ENCODE assay signal across 9 mouse cellular contexts in genomic region chr9:95813721-95814531, GRCm38 (mm10). TPM values are rescaled to one million over a fixed set of nuclear protein-coding genes. Genes with fewer than 3 reads are reported as not detected.
DNase-seq lines count a peak whose midpoint lies in the region; ATAC-seq and TF ChIP-seq lines count a peak whose summit lies in the region.
"Had no signal": no experiment of that assay in that cellular context is flagged by ENCODE, and none has a peak within 500 bp of the region (broad histone marks: within the 10 kb centered on the region; RNA-seq: fewer than 3 reads in every experiment).

No protein-coding gene starts in this region.

- H3K4me1 ChIP-seq in lung, postnatal 0 days (ENCODE audit: insufficient read depth, low read depth, low read length): no peaks in the 10 kb centered on the region
- peaks cover 17% of the 10 kb centered on the region for H3K4me1 ChIP-seq in forebrain, embryonic 13.5 days
- H3K4me1 ChIP-seq in stomach, embryonic 15.5 days: no peaks in the 10 kb centered on the region
- no peaks in the 10 kb centered on the region for H3K4me1 ChIP-seq in cerebellum, adult 2 months (ENCODE audit: control insufficient read depth, insufficient read depth, low read length)
- H3K4me1 ChIP-seq: heart, embryonic 10.5 days had no signal

- WGBS in lung, postnatal 0 days: 72% methylated on average over 20 of the region's 20 CpGs
- 10% methylated on average over 20 of the region's 20 CpGs for WGBS in forebrain, embryonic 13.5 days
- WGBS in stomach, embryonic 15.5 days: 72% methylated on average over 20 of the region's 20 CpGs
- 30% methylated on average over 20 of the region's 20 CpGs for WGBS in cerebellum, adult 2 months

- H3K27me3 ChIP-seq in lung, postnatal 0 days (replicated peaks; ENCODE audit: insufficient read depth, low read length): no peaks in the 10 kb centered on the region
- H3K27me3 ChIP-seq in forebrain, embryonic 13.5 days: no peaks in the 10 kb centered on the region
- H3K27me3 ChIP-seq in stomach, embryonic 15.5 days (replicated peaks): no peaks in the 10 kb centered on the region
- H3K27me3 ChIP-seq in cerebellum, adult 2 months (ENCODE audit: control insufficient read depth, insufficient read depth, low read length): no peaks in the 10 kb centered on the region; the same call in 1 of the 2 replicates

- no peak for ATAC-seq in lung, postnatal 0 days
- peak; percentile 94 for ATAC-seq in forebrain, embryonic 13.5 days
- ATAC-seq in stomach, embryonic 15.5 days (ENCODE audit: insufficient read depth, low FRiP score, low read depth): no peak
- ATAC-seq in erythroid progenitor cell, adult 5-6 weeks (replicated peaks; ENCODE audit: low FRiP score, poor library complexity, severe bottlenecking): no peak

- no peak overlapping the region for H3K9ac ChIP-seq in lung, postnatal 0 days (replicated peaks; ENCODE audit: low read depth)
- H3K9ac ChIP-seq in forebrain, embryonic 13.5 days: no peak overlapping the region
- H3K9ac ChIP-seq in stomach, embryonic 15.5 days: no peak overlapping the region

- H3K9me3 ChIP-seq in lung, postnatal 0 days (ENCODE audit: low read length): no peaks in the 10 kb centered on the region
- no peaks in the 10 kb centered on the region for H3K9me3 ChIP-seq in forebrain, embryonic 13.5 days (replicated peaks)
- no peaks in the 10 kb centered on the region for H3K9me3 ChIP-seq in stomach, embryonic 15.5 days
- H3K9me3 ChIP-seq: heart, embryonic 10.5 days had no signal

- H3K4me2 ChIP-seq in lung, postnatal 0 days (replicated peaks; ENCODE audit: low read depth, low read length): no peak overlapping the region
- peak overlapping the region; percentile 40 for H3K4me2 ChIP-seq in forebrain, embryonic 13.5 days
- H3K4me2 ChIP-seq in stomach, embryonic 15.5 days: no peak overlapping the region

- H3K4me3 ChIP-seq in lung, postnatal 0 days (ENCODE audit: low read depth, low read length): no peak overlapping the region
- no peak overlapping the region for H3K4me3 ChIP-seq in forebrain, embryonic 13.5 days
- H3K4me3 ChIP-seq in stomach, embryonic 15.5 days (replicated peaks): no peak overlapping the region
- H3K4me3 ChIP-seq in cerebellum, adult 2 months (replicated peaks; ENCODE audit: insufficient read depth, low read depth, low read length): no peak overlapping the region
- H3K4me3 ChIP-seq: heart, embryonic 10.5 days had no signal

- no peak overlapping the region for H3K27ac ChIP-seq in lung, postnatal 0 days (ENCODE audit: low read length)
- H3K27ac ChIP-seq in forebrain, embryonic 13.5 days: peak overlapping the region; percentile 60
- H3K27ac ChIP-seq in stomach, embryonic 15.5 days: peak overlapping the region; percentile 44; the same call in 1 of the 2 replicates
- no peak overlapping the region for H3K27ac ChIP-seq in cerebellum, adult 2 months (ENCODE audit: insufficient read depth, low read length)
- H3K27ac ChIP-seq: heart, embryonic 10.5 days had no signal

- no peak for TF ChIP-seq EP300 in lung, postnatal 0 days (IDR thresholded peaks at IDR 0.05)

- DNase-seq in lung, postnatal 0 days (ENCODE audit: low spot score): peak; percentile 24
- no peak for DNase-seq in lung, postnatal 25 days (ENCODE audit: low spot score)
- peak; percentile 12 for DNase-seq in kidney, postnatal 14 days
- no peak for DNase-seq in cerebellum, postnatal 36 days
- no peak for DNase-seq in cerebellum, adult 2 months

- no peak for TF ChIP-seq CTCF in lung, postnatal 0 days (IDR thresholded peaks at IDR 0.05)
- no peak for TF ChIP-seq CTCF in cerebellum, adult 2 months (IDR thresholded peaks at IDR 0.05; ENCODE audit: borderline replicate concordance, insufficient read depth, low read depth, low read length)

- no peak for TF ChIP-seq POLR2A in cerebellum, adult 2 months (IDR thresholded peaks at IDR 0.05; ENCODE audit: borderline replicate concordance, insufficient read depth, low read length)

- no peaks in the 10 kb centered on the region for H3K36me3 ChIP-seq in lung, postnatal 0 days (ENCODE audit: insufficient read depth, low read length)
- no peaks in the 10 kb centered on the region for H3K36me3 ChIP-seq in forebrain, embryonic 13.5 days (ENCODE audit: poor library complexity, severe bottlenecking)
- no peaks in the 10 kb centered on the region for H3K36me3 ChIP-seq in stomach, embryonic 15.5 days
- H3K36me3 ChIP-seq: heart, embryonic 10.5 days had no signal

RNA-seq across cellular contexts. Expression of gene Pls1, which starts 31.2 kb away (rescaled TPM):
- polyA plus RNA-seq in lung, postnatal 0 days (2015; fragmentation: Nextera tagmentation; extraction: Ambion mirVana): 14.2 and 16.0 TPM in 2 replicates
- polyA plus RNA-seq in forebrain, embryonic 13.5 days (2015; fragmentation: Nextera tagmentation; extraction: Ambion mirVana): 3.2 and 3.4 TPM in 2 replicates
- 32.5 and 36.7 TPM in 2 replicates for polyA plus RNA-seq in stomach, embryonic 15.5 days (2015; fragmentation: Nextera tagmentation; extraction: Ambion mirVana)
- total RNA-seq in erythroid progenitor cell, adult 5-6 weeks (2015; ENCODE audit: low replicate concordance): 0.36 TPM in 1 of 2 replicates, not detected in the other
- total RNA-seq in erythroid progenitor cell, adult 5-6 weeks (2017; ENCODE audit: low replicate concordance): not detected in 2 replicates
- polyA plus RNA-seq in cerebellum, adult 2 months (2012; rRNA removed): 9.3 and 11.5 TPM in 2 replicates

RNA-seq across cellular contexts. Expression of gene Atr, which starts 43.5 kb away (rescaled TPM):
- 4.9 and 6.8 TPM in 2 replicates for polyA plus RNA-seq in lung, postnatal 0 days (2015; fragmentation: Nextera tagmentation; extraction: Ambion mirVana)
- 17.4 and 20.4 TPM in 2 replicates for polyA plus RNA-seq in forebrain, embryonic 13.5 days (2015; fragmentation: Nextera tagmentation; extraction: Ambion mirVana)
- polyA plus RNA-seq in stomach, embryonic 15.5 days (2015; fragmentation: Nextera tagmentation; extraction: Ambion mirVana): 13.0 and 13.3 TPM in 2 replicates
- total RNA-seq in erythroid progenitor cell, adult 5-6 weeks (2015; ENCODE audit: low replicate concordance): 8.6 and 14.3 TPM in 2 replicates
- 6.8 and 12.3 TPM in 2 replicates for total RNA-seq in erythroid progenitor cell, adult 5-6 weeks (2017; ENCODE audit: low replicate concordance)
- 7.0 and 7.2 TPM in 2 replicates for polyA plus RNA-seq in cerebellum, adult 2 months (2012; rRNA removed)

Comparison
In these comparisons a context has a peak if more than half of its experiments do, and no peak if none do; other contexts are left out.
1. DNase-seq: peak in lung, postnatal 0 days (single experiment) and kidney, postnatal 14 days (single experiment); none in lung, postnatal 25 days (single experiment), cerebellum, postnatal 36 days (0 of 2) and cerebellum, adult 2 months (0 of 2).
2. H3K27ac ChIP-seq: peak in forebrain, embryonic 13.5 days (single experiment) and stomach, embryonic 15.5 days (single experiment); none in lung, postnatal 0 days (single experiment) and cerebellum, adult 2 months (single experiment).